Mouse (Mus musculus) forebrain, embryonic 12.5 days (tissue): ENCODE measurements around the gene Mest. TPM values are rescaled to one million over a fixed set of nuclear protein-coding genes. Genes with fewer than 3 reads are reported as not detected.

Source experiments
- ATAC-seq: fragments of 200-750 bp; cut with Nextera tagmentation; 2 replicates; pipeline ENCODE4 v1.8.0; 2017; ENCODE audit warnings: moderate TSS enrichment; ENCODE audit not compliant: low FRiP score
- H3K27ac ChIP-seq: fragments of 300-500 bp; sonication (generic); 2 replicates; pipeline ENCODE4 v1.5.1; 2016; ENCODE audit warnings: mild to moderate bottlenecking
- H3K27me3 ChIP-seq: fragments of 300-500 bp; sonication (generic); 2 replicates; pipeline ENCODE4 v1.6.1; 2016; ENCODE audit warnings: mild to moderate bottlenecking
- H3K36me3 ChIP-seq: fragments of 300-500 bp; sonication (generic); replicated peaks from 2 replicates; pipeline ENCODE4 v1.6.1; 2016; ENCODE audit warnings: mild to moderate bottlenecking
- H3K4me1 ChIP-seq: fragments of 300-500 bp; sonication (generic); 2 replicates; pipeline ENCODE4 v1.6.1; 2016
- H3K4me2 ChIP-seq: fragments of 300-500 bp; sonication (generic); 2 replicates; pipeline ENCODE4 v1.6.1; 2016; ENCODE audit warnings: mild to moderate bottlenecking, moderate library complexity
- H3K4me3 ChIP-seq: fragments of 300-500 bp; sonication (generic); replicated peaks from 2 replicates; pipeline ENCODE4 v1.5.1; 2016; ENCODE audit warnings: mild to moderate bottlenecking
- H3K9ac ChIP-seq: fragments of 300-500 bp; sonication (generic); 2 replicates; pipeline ENCODE4 v1.6.1; 2016; ENCODE audit warnings: mild to moderate bottlenecking
- H3K9me3 ChIP-seq: fragments of 300-500 bp; sonication (generic); 2 replicates; pipeline ENCODE4 v1.6.1; 2016
- WGBS: fragments of 180-500 bp; shearing (Covaris S2); methylation state at CpG from one replicate; pipeline ENCODE4 v1.1.7; 2016; 5-methylcytosine and 5-hydroxymethylcytosine counted together
- polyA plus RNA-seq: library from polyadenylated mRNA; unstranded; fragments of >200 nt; fragmentation: Nextera tagmentation; extraction: Ambion mirVana; gene quantifications from 2 replicates; pipeline ENCODE4 v1.2.1, GENCODE M21; 2016

Mest gene
- polyA plus RNA-seq, 1 experiment from 2014 or later = 802 TPM

GRCm38 (mm10) chr6:30734988-30735727, 11.8 kb downstream of the Mest start:
- Histone ChIP-seq H3K27me3 (no peaks in the 10 kb centered on the region; the same call in 1 of the 2 replicates), H3K4me2 (peak overlapping the region; percentile 55), H3K4me3 (peak overlapping the region; percentile 20), H3K36me3 (no peaks in the 10 kb centered on the region), H3K4me1 (peaks cover 28% of the 10 kb centered on the region), H3K9me3 (peaks cover 47% of the 10 kb centered on the region), H3K9ac (peak overlapping the region; percentile 40), H3K27ac (peak overlapping the region; percentile 94)
- WGBS = 44% methylated on average over 22 of the region's 22 CpGs
- ATAC-seq = no peak

GRCm38 (mm10) chr6:30735728-30736371, 12.5 kb downstream of the Mest start:
- H3K4me1 ChIP-seq = peaks cover 33% of the 10 kb centered on the region
- 46% methylated on average over 15 of the region's 15 CpGs for WGBS
- H3K9ac ChIP-seq = peak overlapping the region; percentile 40
- peak overlapping the region; percentile 94 for H3K27ac ChIP-seq
- H3K9me3 ChIP-seq = peaks cover 47% of the 10 kb centered on the region
- no peaks in the 10 kb centered on the region; the same call in 1 of the 2 replicates for H3K27me3 ChIP-seq
- H3K4me2 ChIP-seq = peak overlapping the region; percentile 55
- no peak for ATAC-seq
- H3K4me3 ChIP-seq = peak overlapping the region; percentile 20
- no peaks in the 10 kb centered on the region for H3K36me3 ChIP-seq

GRCm38 (mm10) chr6:30736372-30736762, 13.0 kb downstream of the Mest start:
- no peaks in the 10 kb centered on the region; the same call in 1 of the 2 replicates for H3K27me3 ChIP-seq
- peak overlapping the region; percentile 55 for H3K4me2 ChIP-seq
- peak; percentile 21; the same call in 1 of the 2 replicates for ATAC-seq
- no peak overlapping the region for H3K9ac ChIP-seq
- peaks cover 33% of the 10 kb centered on the region for H3K4me1 ChIP-seq
- H3K4me3 ChIP-seq = 0 out of 2 replicates have a peak overlapping the region, but pooled peaks have one; percentile 64
- WGBS = 51% methylated on average over 13 of the region's 13 CpGs
- H3K27ac ChIP-seq = peak overlapping the region; percentile 94
- H3K36me3 ChIP-seq = no peaks in the 10 kb centered on the region
- H3K9me3 ChIP-seq = peaks cover 47% of the 10 kb centered on the region

- peak overlapping the region; percentile 75 for H3K9ac ChIP-seq
- H3K4me1 ChIP-seq = peaks cover 33% of the 10 kb centered on the region
- H3K9me3 ChIP-seq = peaks cover 47% of the 10 kb centered on the region
- WGBS = 57% methylated on average over 29 of the region's 29 CpGs
- peak overlapping the region; percentile 94 for H3K27ac ChIP-seq
- H3K4me3 ChIP-seq = peak overlapping the region; percentile 64
- H3K27me3 ChIP-seq = no peaks in the 10 kb centered on the region; the same call in 1 of the 2 replicates
- peak; percentile 74 for ATAC-seq
- H3K4me2 ChIP-seq = peak overlapping the region; percentile 55
- H3K36me3 ChIP-seq = peaks cover 2% of the 10 kb centered on the region; the same call in 1 of the 2 replicates
These were observed 13.7 kb downstream of the Mest start for GRCm38 (mm10) chr6:30736864-30737547.

GRCm38 (mm10) chr6:30737548-30738463, 14.5 kb downstream of the Mest start:
- Histone ChIP-seq H3K4me2 (peak overlapping the region; percentile 55), H3K9me3 (peaks cover 47% of the 10 kb centered on the region), H3K9ac (peak overlapping the region; percentile 75), H3K27ac (peak overlapping the region; percentile 94), H3K27me3 (no peaks in the 10 kb centered on the region; the same call in 1 of the 2 replicates), H3K36me3 (peaks cover 10% of the 10 kb centered on the region), H3K4me1 (peaks cover 30% of the 10 kb centered on the region), H3K4me3 (peak overlapping the region; percentile 64)
- ATAC-seq = peak; percentile 74
- WGBS = 57% methylated on average over 64 of the region's 66 CpGs

- no peaks in the 10 kb centered on the region for H3K27me3 ChIP-seq
- peaks cover 17% of the 10 kb centered on the region for H3K36me3 ChIP-seq
- 57% methylated on average over 20 of the region's 20 CpGs for WGBS
- peaks cover 47% of the 10 kb centered on the region for H3K9me3 ChIP-seq
- ATAC-seq = no peak
- H3K4me2 ChIP-seq = peak overlapping the region; percentile 55
- peak overlapping the region; percentile 94 for H3K27ac ChIP-seq
- peak overlapping the region; percentile 75 for H3K9ac ChIP-seq
- peaks cover 23% of the 10 kb centered on the region for H3K4me1 ChIP-seq
- H3K4me3 ChIP-seq = peak overlapping the region; percentile 64
These were observed 15.2 kb downstream of the Mest start for GRCm38 (mm10) chr6:30738464-30739006.

GRCm38 (mm10) chr6:30739177-30739747, 15.9 kb downstream of the Mest start:
- 59% methylated on average over 10 of the region's 10 CpGs for WGBS
- peak overlapping the region; percentile 94 for H3K27ac ChIP-seq
- peaks cover 47% of the 10 kb centered on the region for H3K9me3 ChIP-seq
- peaks cover 25% of the 10 kb centered on the region for H3K36me3 ChIP-seq
- no peak for ATAC-seq
- peak overlapping the region; percentile 55 for H3K4me2 ChIP-seq
- no peaks in the 10 kb centered on the region for H3K27me3 ChIP-seq
- peak overlapping the region; percentile 75 for H3K9ac ChIP-seq
- H3K4me3 ChIP-seq = peak overlapping the region; percentile 64
- peaks cover 16% of the 10 kb centered on the region for H3K4me1 ChIP-seq

GRCm38 (mm10) chr6:30744846-30745245, 21.5 kb downstream of the Mest start:
- H3K9ac ChIP-seq = no peak overlapping the region
- H3K9me3 ChIP-seq = no peaks in the 10 kb centered on the region; the same call in 1 of the 2 replicates
- H3K4me3 ChIP-seq = no peak overlapping the region
- peaks cover 7% of the 10 kb centered on the region for H3K4me1 ChIP-seq
- WGBS = 83% methylated on average over 10 of the region's 10 CpGs
- H3K36me3 ChIP-seq = peaks cover 74% of the 10 kb centered on the region
- H3K27ac ChIP-seq = no peak overlapping the region
- no peak overlapping the region for H3K4me2 ChIP-seq
- no peaks in the 10 kb centered on the region for H3K27me3 ChIP-seq
- ATAC-seq = no peak

GRCm38 (mm10) chr6:30745591-30745990, 22.2 kb downstream of the Mest start:
- Histone ChIP-seq H3K27me3 (no peaks in the 10 kb centered on the region), H3K4me3 (no peak overlapping the region), H3K36me3 (peaks cover 80% of the 10 kb centered on the region), H3K9ac (no peak overlapping the region), H3K27ac (no peak overlapping the region), H3K9me3 (no peaks in the 10 kb centered on the region), H3K4me1 (peaks cover 2% of the 10 kb centered on the region), H3K4me2 (no peak overlapping the region)
- WGBS = 78% methylated on average over 7 of the region's 7 CpGs
- ATAC-seq = no peak

- 76% methylated on average over 7 of the region's 7 CpGs for WGBS
- Histone ChIP-seq H3K9me3 (no peaks in the 10 kb centered on the region), H3K27me3 (no peaks in the 10 kb centered on the region), H3K27ac (no peak overlapping the region), H3K9ac (no peak overlapping the region), H3K4me3 (no peak overlapping the region), H3K36me3 (peaks cover 71% of the 10 kb centered on the region), H3K4me1 (no peaks in the 10 kb centered on the region), H3K4me2 (no peak overlapping the region)
- no peak for ATAC-seq
These were observed 24.4 kb downstream of the Mest start for GRCm38 (mm10) chr6:30747631-30748357.
